Comparison of ENCODE assay signal across 8 mouse cellular contexts in genomic region chr13:74208317-74208985, GRCm38 (mm10). TPM values are rescaled to one million over a fixed set of nuclear protein-coding genes. Genes with fewer than 3 reads are reported as not detected.
DNase-seq lines count a peak whose midpoint lies in the region; ATAC-seq and TF ChIP-seq lines count a peak whose summit lies in the region.

Exoc3 (minus strand) TSS chr13:74208732.

- peak; percentile 96 for DNase-seq in MEL (ENCODE audit: low read depth, low spot score)
- peak; percentile 92 to 93 for DNase-seq in cerebellum, adult 2 months
- peak; percentile 92 for DNase-seq in forebrain, postnatal 0 days
- DNase-seq in heart, postnatal 4 days, result peak; percentile 94
- peak; percentile 81 to 90 for DNase-seq in layer of hippocampus, adult 8-10 months (ENCODE audit: low spot score in 2 of 2)
- DNase-seq in ovary, adult 18-20 months (ENCODE audit: low spot score), result peak; percentile 84
- peak; percentile 91 for DNase-seq in thymus, postnatal 0 days (ENCODE audit: low spot score)

- peaks cover 0 to 17% of the 10 kb centered on the region in 2 experiments; a peak in 3 of 4 replicates for H3K36me3 ChIP-seq in MEL (ENCODE audit: control insufficient read depth in 1 of 2, insufficient read depth in 2 of 2, low read length in 2 of 2)
- peaks cover 12% of the 10 kb centered on the region for H3K36me3 ChIP-seq in forebrain, postnatal 0 days (ENCODE audit: insufficient read depth)
- peaks cover 17% of the 10 kb centered on the region; the same call in 1 of the 2 replicates for H3K36me3 ChIP-seq in lung, embryonic 15.5 days

- no peak for TF ChIP-seq CTCF in MEL (IDR thresholded peaks at IDR 0.05 in 2 of 3, conservative IDR thresholded peaks at IDR 0.05 in 1 of 3; ENCODE audit: control insufficient read depth in 1 of 3, insufficient read depth in 1 of 3, low read depth in 2 of 3, low read length in 3 of 3, poor library complexity in 1 of 3, severe bottlenecking in 1 of 3)
- no peak for TF ChIP-seq CTCF in cerebellum, adult 2 months (IDR thresholded peaks at IDR 0.05; ENCODE audit: borderline replicate concordance, insufficient read depth, low read depth, low read length)
- no peak; the same call in 1 of the 2 replicates for TF ChIP-seq CTCF in forebrain, postnatal 0 days (IDR thresholded peaks at IDR 0.05; ENCODE audit: low read depth)

- H3K4me3 ChIP-seq in MEL (ENCODE audit: control insufficient read depth in 1 of 2, insufficient read depth in 1 of 2, low read depth in 2 of 2, low read length in 2 of 2), result peak within 1 kb of the TSS; percentile 64 to 78
- H3K4me3 ChIP-seq in cerebellum, adult 2 months (replicated peaks; ENCODE audit: insufficient read depth, low read depth, low read length), result peak within 1 kb of the TSS; percentile 89
- H3K4me3 ChIP-seq in forebrain, postnatal 0 days (ENCODE audit: low read depth, low read length), result peak within 1 kb of the TSS; percentile 72
- H3K4me3 ChIP-seq in lung, embryonic 15.5 days, result peak within 1 kb of the TSS; percentile 58

- peak within 1 kb of the TSS; percentile 86 for H3K9ac ChIP-seq in MEL (ENCODE audit: control insufficient read depth, low read depth, low read length, poor library complexity, severe bottlenecking)
- H3K9ac ChIP-seq in forebrain, postnatal 0 days, result peak within 1 kb of the TSS; percentile 76
- peak within 1 kb of the TSS; percentile 48 for H3K9ac ChIP-seq in lung, embryonic 15.5 days

- peak; percentile 99 for ATAC-seq in forebrain, postnatal 0 days
- ATAC-seq in lung, embryonic 15.5 days (ENCODE audit: borderline replicate concordance, extremely low read depth, low FRiP score, low TSS enrichment), result peak; percentile 97

- TF ChIP-seq EP300 in MEL (IDR thresholded peaks at IDR 0.05; ENCODE audit: low read depth in 1 of 2, low read length in 2 of 2), result no peak

- peak within 1 kb of the TSS; percentile 95 for H3K27ac ChIP-seq in MEL (ENCODE audit: control insufficient read depth, low read depth, low read length)
- peak within 1 kb of the TSS; percentile 95 for H3K27ac ChIP-seq in cerebellum, adult 2 months (ENCODE audit: insufficient read depth, low read length)
- H3K27ac ChIP-seq in forebrain, postnatal 0 days (ENCODE audit: low read depth, low read length), result peak within 1 kb of the TSS; percentile 86
- H3K27ac ChIP-seq in lung, embryonic 15.5 days, result peak within 1 kb of the TSS; percentile 79

- WGBS in cerebellum, adult 2 months, result under 1% methylated on average over 39 of the region's 39 CpGs
- WGBS in forebrain, postnatal 0 days, result 3% methylated on average over 39 of the region's 39 CpGs
- under 1% methylated on average over 39 of the region's 39 CpGs for WGBS in lung, embryonic 15.5 days

- no peaks in the 10 kb centered on the region for H3K9me3 ChIP-seq in MEL (replicated peaks; ENCODE audit: insufficient read depth, low read length)
- H3K9me3 ChIP-seq in forebrain, postnatal 0 days (ENCODE audit: low read length), result no peaks in the 10 kb centered on the region
- H3K9me3 ChIP-seq in lung, embryonic 15.5 days, result no peaks in the 10 kb centered on the region

- no peak for TF ChIP-seq RAD21 in MEL (IDR thresholded peaks at IDR 0.05; ENCODE audit: low read depth, low read length)

- H3K4me2 ChIP-seq in forebrain, postnatal 0 days (ENCODE audit: low read depth), result peak within 1 kb of the TSS; percentile 63
- peak within 1 kb of the TSS; percentile 85 for H3K4me2 ChIP-seq in lung, embryonic 15.5 days

- H3K79me2 ChIP-seq in MEL (ENCODE audit: control insufficient read depth, insufficient read depth, low read length, poor library complexity), result peaks cover 6% of the 10 kb centered on the region; the same call in 1 of the 2 replicates

- H3K4me1 ChIP-seq in MEL (ENCODE audit: control insufficient read depth in 1 of 2, insufficient read depth in 2 of 2, low read length in 2 of 2), result peaks cover 0 to 5% of the 10 kb centered on the region in 2 experiments; a peak in 1 of 4 replicates
- H3K4me1 ChIP-seq in cerebellum, adult 2 months (ENCODE audit: control insufficient read depth, insufficient read depth, low read length), result no peaks in the 10 kb centered on the region; the same call in 1 of the 2 replicates
- H3K4me1 ChIP-seq in forebrain, postnatal 0 days (ENCODE audit: insufficient read depth), result peaks cover 11% of the 10 kb centered on the region
- peaks cover 17% of the 10 kb centered on the region for H3K4me1 ChIP-seq in lung, embryonic 15.5 days

- peak; percentile 77 to 98 for TF ChIP-seq POLR2A in MEL (IDR thresholded peaks at IDR 0.05; ENCODE audit: control insufficient read depth in 1 of 2, insufficient read depth in 1 of 2, low read depth in 1 of 2, low read length in 2 of 2, poor library complexity in 1 of 2)
- peak; percentile 96 for TF ChIP-seq POLR2A in cerebellum, adult 2 months (IDR thresholded peaks at IDR 0.05; ENCODE audit: borderline replicate concordance, insufficient read depth, low read length)

- no peaks in the 10 kb centered on the region; a peak in 3 of 4 replicates for H3K27me3 ChIP-seq in MEL (ENCODE audit: control insufficient read depth in 1 of 2, insufficient read depth in 2 of 2, low read length in 2 of 2)
- H3K27me3 ChIP-seq in cerebellum, adult 2 months (ENCODE audit: control insufficient read depth, insufficient read depth, low read length), result no peaks in the 10 kb centered on the region
- no peaks in the 10 kb centered on the region for H3K27me3 ChIP-seq in forebrain, postnatal 0 days (ENCODE audit: insufficient read depth, low read length)
- H3K27me3 ChIP-seq in lung, embryonic 15.5 days, result no peaks in the 10 kb centered on the region; the same call in 1 of the 2 replicates

TF ChIP-seq in MEL, 35 proteins besides CTCF, POLR2A, EP300 and RAD21:
- TF ChIP-seq NELFE (IDR thresholded peaks at IDR 0.05; ENCODE audit: low read depth, low read length) (peak; percentile 98), TCF12 (IDR thresholded peaks at IDR 0.05; ENCODE audit: low read depth, low read length) (peak; percentile 50; the same call in 1 of the 2 replicates), TAL1 (IDR thresholded peaks at IDR 0.05; ENCODE audit: low read length) (no peak), MEF2A (IDR thresholded peaks at IDR 0.05; ENCODE audit: extremely low read depth, insufficient replicate concordance, low read depth, low read length, poor library complexity, severe bottlenecking) (no peak), GATA1 (IDR thresholded peaks at IDR 0.05; ENCODE audit: low read depth, low read length) (no peak), GABPA (IDR thresholded peaks at IDR 0.05; ENCODE audit: low read depth, low read length) (no peak), ZMIZ1 (IDR thresholded peaks at IDR 0.05; ENCODE audit: low read depth, low read length) (peak; percentile 95), TBP (IDR thresholded peaks at IDR 0.05; ENCODE audit: low read depth, low read length) (peak; percentile 70; the same call in 1 of the 2 replicates), ETS1 (IDR thresholded peaks at IDR 0.05; ENCODE audit: low read depth, low read length) (0 out of 2 replicates have a peak, but pooled peaks have one; percentile 8), HCFC1 (IDR thresholded peaks at IDR 0.05; ENCODE audit: low read depth, low read length) (peak; percentile 87), MXI1 (IDR thresholded peaks at IDR 0.05; ENCODE audit: low read depth, low read length) (peak; percentile 62; the same call in 1 of the 2 replicates), SIN3A (IDR thresholded peaks at IDR 0.05; ENCODE audit: low read length) (peak; percentile 75; the same call in 1 of the 2 replicates), RCOR1 (IDR thresholded peaks at IDR 0.05; ENCODE audit: low read depth, low read length) (peak; percentile 52), MAZ (IDR thresholded peaks at IDR 0.05; ENCODE audit: low read depth, low read length) (peak; percentile 78), MYC (IDR thresholded peaks at IDR 0.05; ENCODE audit: low read depth, low read length) (peak; percentile 43; the same call in 1 of the 2 replicates), MAFK (IDR thresholded peaks at IDR 0.05; ENCODE audit: borderline replicate concordance, low read depth, low read length) (no peak), KAT2A (conservative IDR thresholded peaks at IDR 0.05; ENCODE audit: low read depth, low read length) (peak; percentile 52; the same call in 1 of the 2 replicates), ELF1 (IDR thresholded peaks at IDR 0.05; ENCODE audit: low read depth, low read length) (peak; percentile 87), POLR2AphosphoS2 (IDR thresholded peaks at IDR 0.05; ENCODE audit: low read length) (peak; percentile 94)

RNA-seq across cellular contexts. Expression of gene Exoc3, which starts in this region (rescaled TPM):
- total RNA-seq in MEL (2012; rRNA removed), result 23.3 and 24.2 TPM in 2 replicates
- 100 to 1,000 TPM in 1 of 2 experiments, 10 to 100 TPM in 1; 35.4 to 145 TPM for polyA plus RNA-seq in MEL (2012; ENCODE audit: insufficient read depth in 1 of 2, insufficient read length in 2 of 2, low read depth in 1 of 2, low replicate concordance in 2 of 2, missing spikeins in 1 of 2)
- polyA plus RNA-seq in cerebellum, adult 2 months (2012; rRNA removed), result 58.6 and 61.7 TPM in 2 replicates
- 87.0 and 88.5 TPM in 2 replicates for total RNA-seq in forebrain, postnatal 0 days (2014; rRNA removed)
- polyA plus RNA-seq in forebrain, postnatal 0 days (2015; fragmentation: Nextera tagmentation; extraction: Ambion mirVana), result 88.1 and 98.5 TPM in 2 replicates
- total RNA-seq in heart, postnatal 4 days (2021), result 10 to 100 TPM; 55.6 to 57.1 TPM
- total RNA-seq in layer of hippocampus, adult 8-10 months (2022), result 10 to 100 TPM; 65.6 to 78.6 (median 73.8) TPM
- 69.4 and 72.7 TPM in 2 replicates for polyA plus RNA-seq in lung, embryonic 15.5 days (2015; fragmentation: Nextera tagmentation; extraction: Ambion mirVana)
- polyA plus RNA-seq in thymus, postnatal 0 days (2015; fragmentation: Nextera tagmentation; extraction: Ambion mirVana), result 55.6 and 62.2 TPM in 2 replicates

Comparison
In these comparisons a context has a peak if more than half of its experiments do, and no peak if none do; other contexts are left out.
1. Peak in every context shown above with its lines: DNase-seq, ATAC-seq, H3K4me3 ChIP-seq and H3K27ac ChIP-seq.